ENCODE assay signal across 21 mouse cellular contexts in the genomic region with DNA sequence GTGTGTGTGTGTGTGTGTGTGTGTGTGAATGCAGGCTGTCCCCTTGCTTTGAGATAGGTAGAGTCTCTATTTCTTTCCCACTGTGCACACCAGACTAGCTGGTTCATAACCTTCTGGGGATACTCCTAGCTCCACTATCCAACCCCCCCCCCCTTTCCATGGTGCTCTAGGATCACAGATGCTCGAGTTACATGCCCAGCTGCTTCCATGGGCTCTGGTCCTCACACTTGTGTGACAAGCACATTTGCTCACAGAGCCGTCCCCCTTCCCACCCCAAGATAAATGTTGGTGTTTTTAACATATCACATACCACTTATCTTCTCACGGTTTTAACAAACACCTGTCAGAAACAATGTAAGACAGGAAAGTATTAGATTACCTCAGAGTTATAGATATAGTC.
"Had no signal": no experiment of that assay in that cellular context is flagged by ENCODE, and none has a peak within 500 bp of the region (broad histone marks: within the 10 kb centered on the region; RNA-seq: fewer than 3 reads in every experiment).

No protein-coding gene starts in this region.

- ATAC-seq: liver, postnatal 0 days; lung, postnatal 0 days; midbrain, embryonic 13.5 days; midbrain, embryonic 15.5 days had no signal

- DNase-seq: liver, postnatal 0 days; lung, adult 2 months; lung, postnatal 14 days; lung, postnatal 36 days; retina, postnatal 1 day; right cerebral cortex, adult 18-20 months; right cerebral cortex, postnatal 25 days; thymus, adult 2 months; thymus, postnatal 25 days; thymus, postnatal 4 days had no signal

- H3K9me3 ChIP-seq: lung, embryonic 15.5 days; megakaryocyte, embryonic 14.5 days; midbrain, embryonic 13.5 days; midbrain, embryonic 15.5 days; neural tube, embryonic 13.5 days; neural tube, embryonic 15.5 days; stomach, embryonic 15.5 days had no signal

- H3K4me1 ChIP-seq: megakaryocyte, embryonic 14.5 days; midbrain, embryonic 13.5 days; midbrain, embryonic 15.5 days; stomach, embryonic 15.5 days had no signal

- H3K27ac ChIP-seq: lung, embryonic 15.5 days; macrophage; midbrain, embryonic 13.5 days; midbrain, embryonic 15.5 days; neural tube, embryonic 13.5 days; neural tube, embryonic 15.5 days; stomach, embryonic 15.5 days; stomach, postnatal 0 days had no signal

- H3K4me3 ChIP-seq: lung, embryonic 15.5 days; megakaryocyte, embryonic 14.5 days; midbrain, embryonic 13.5 days; midbrain, embryonic 15.5 days; neural tube, embryonic 13.5 days; neural tube, embryonic 15.5 days; stomach, embryonic 15.5 days had no signal

- H3K27me3 ChIP-seq: lung, embryonic 15.5 days; megakaryocyte, embryonic 14.5 days; midbrain, embryonic 13.5 days; midbrain, embryonic 15.5 days; neural tube, embryonic 13.5 days; neural tube, embryonic 15.5 days; stomach, embryonic 15.5 days had no signal

- H3K36me3 ChIP-seq: lung, embryonic 15.5 days; midbrain, embryonic 13.5 days; midbrain, embryonic 15.5 days; neural tube, embryonic 13.5 days; neural tube, embryonic 15.5 days; stomach, embryonic 15.5 days had no signal

- H3K4me2 ChIP-seq: lung, embryonic 15.5 days; midbrain, embryonic 11.5 days; midbrain, embryonic 13.5 days; midbrain, embryonic 15.5 days; neural tube, embryonic 13.5 days; neural tube, embryonic 15.5 days; stomach, embryonic 15.5 days had no signal

- H3K9ac ChIP-seq: liver, postnatal 0 days; lung, embryonic 15.5 days; midbrain, embryonic 13.5 days; midbrain, embryonic 15.5 days; neural tube, embryonic 13.5 days; neural tube, embryonic 15.5 days; stomach, embryonic 15.5 days had no signal
